Mouse (Mus musculus) embryonic fibroblast, embryonic 13.5 days (primary cell): Measurements from ENCODE around the gene Rhbdl2.

Experiments used
- CTCF ChIP-seq: IDR thresholded peaks from 2 replicates; pipeline ENCODE4 v1.5.1; 2011; ENCODE audit warnings: mild to moderate bottlenecking, control low read depth, low read length, moderate library complexity, borderline replicate concordance; ENCODE audit not compliant: insufficient read depth
- POLR2A ChIP-seq: IDR thresholded peaks from 2 replicates; pipeline ENCODE4 v1.6.1; 2011; ENCODE audit warnings: low read depth, mild to moderate bottlenecking, control low read depth, low read length, moderate library complexity

DNA sequence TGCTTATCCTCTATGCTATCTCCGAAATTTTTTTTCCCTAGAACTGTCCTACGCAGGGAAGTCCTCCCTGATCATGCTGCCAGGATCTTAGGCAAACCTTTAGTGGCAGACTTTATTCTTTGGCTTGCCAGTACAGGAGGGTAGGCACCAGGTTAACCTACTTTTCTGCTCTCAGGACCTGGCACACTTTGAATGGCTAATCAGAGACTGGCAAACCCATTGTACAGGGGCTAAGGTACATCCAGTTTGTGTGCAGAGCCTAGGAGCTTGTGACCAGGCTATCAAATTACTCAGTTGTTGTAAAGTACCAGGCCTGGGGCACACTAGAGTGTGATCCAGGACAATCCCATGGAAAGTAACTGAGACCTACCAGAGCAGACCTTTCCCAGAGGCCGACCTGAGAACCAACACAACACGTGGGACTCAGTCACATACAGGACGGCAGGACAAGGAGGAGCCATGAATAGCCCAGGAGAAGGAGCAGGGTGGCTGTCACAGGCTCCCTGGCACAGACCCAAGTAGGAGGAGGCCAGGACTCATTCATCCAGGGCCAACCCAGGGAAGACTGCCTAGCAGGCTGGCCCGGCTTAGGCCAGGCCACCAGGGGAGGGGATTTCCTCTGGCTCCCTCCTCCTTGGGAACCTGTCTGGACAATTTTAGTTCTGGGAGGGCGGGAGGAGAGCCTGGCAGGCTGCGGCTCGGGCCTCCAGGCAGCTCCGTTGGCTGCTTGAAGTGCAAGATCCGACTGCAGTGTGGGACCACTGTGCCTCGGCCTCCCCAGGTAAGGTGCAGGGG lies at the start of gene Rhbdl2:
- TF ChIP-seq POLR2A (no peak), CTCF (no peak)
